Mouse (Mus musculus): ENCODE data around the gene Cep250.

DNA sequence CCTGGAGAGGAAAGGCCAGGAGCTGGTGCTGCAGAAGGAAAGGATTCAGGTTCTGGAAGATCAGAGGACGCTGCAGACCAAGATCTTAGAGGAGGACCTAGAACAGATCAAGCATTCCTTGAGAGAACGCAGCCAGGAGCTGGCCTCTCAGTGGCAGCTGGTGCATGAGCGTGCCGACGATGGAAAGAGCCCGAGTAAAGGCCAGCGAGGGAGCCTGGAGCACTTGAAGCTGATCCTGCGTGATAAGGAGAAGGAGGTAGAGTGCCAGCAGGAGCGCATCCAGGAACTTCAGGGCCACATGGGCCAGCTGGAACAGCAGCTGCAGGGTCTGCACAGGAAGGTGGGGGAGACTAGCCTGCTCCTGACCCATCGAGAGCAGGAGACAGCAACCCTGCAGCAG, 34.9 kb downstream of the Cep250 start:
- TF ChIP-seq POLR2A (IDR thresholded peaks at IDR 0.05; ENCODE audit: borderline replicate concordance, extremely low read depth, insufficient read depth, insufficient read length, poor library complexity, severe bottlenecking): no peak
- TF ChIP-seq CTCF (IDR thresholded peaks at IDR 0.05; ENCODE audit: borderline replicate concordance, extremely low read depth, insufficient read depth, insufficient read length): no peak
